Mouse (Mus musculus) heart, postnatal 0 days (tissue): Measurements from ENCODE around the gene Skint8.
"Not testable (repeated sequence)": the region's sequence is repeated elsewhere in the genome, so short reads cannot be mapped to it uniquely, and the experiment has no call there.

Experiments used
- CTCF ChIP-seq: IDR thresholded peaks from 2 replicates; pipeline ENCODE4 v1.5.1; 2016; ENCODE audit warnings: antibody characterized with exemption, control low read depth, low read depth
- EP300 ChIP-seq: IDR thresholded peaks from 2 replicates; pipeline ENCODE4 v1.6.1; 2016; ENCODE audit warnings: antibody characterized with exemption, low read depth

- TF ChIP-seq CTCF, EP300: not testable (repeated sequence)
These were observed 44.0 kb downstream of the Skint8 start for GRCm38 (mm10) chr4:111963241-111963640.
